Mouse (Mus musculus) spleen, adult 10 weeks (tissue): Measurements from ENCODE around the gene Mettl22. TPM values are rescaled to one million over a fixed set of nuclear protein-coding genes. Genes with fewer than 3 reads are reported as not detected.

ENCODE experiments used
- polyA plus RNA-seq: library from polyadenylated mRNA; stranded (reverse); fragments of 350-450 nt; fragmentation: Illumina TruSeq; extraction: RNeasy Lipid Tissue Mini Kit (QIAGEN cat#74804); gene quantifications from one replicate; pipeline ENCODE4 v1.2.3, GENCODE M21; 2015; ENCODE audit warnings: low replicate concordance; ENCODE audit not compliant: insufficient read depth

Mettl22 gene
- polyA plus RNA-seq: 7.1 TPM

GRCm38 (mm10) chr16:8470603-8471481, at the start of gene Mettl22:
TSS of gene Mettl22 (plus strand) at chr16:8470788.

DNA sequence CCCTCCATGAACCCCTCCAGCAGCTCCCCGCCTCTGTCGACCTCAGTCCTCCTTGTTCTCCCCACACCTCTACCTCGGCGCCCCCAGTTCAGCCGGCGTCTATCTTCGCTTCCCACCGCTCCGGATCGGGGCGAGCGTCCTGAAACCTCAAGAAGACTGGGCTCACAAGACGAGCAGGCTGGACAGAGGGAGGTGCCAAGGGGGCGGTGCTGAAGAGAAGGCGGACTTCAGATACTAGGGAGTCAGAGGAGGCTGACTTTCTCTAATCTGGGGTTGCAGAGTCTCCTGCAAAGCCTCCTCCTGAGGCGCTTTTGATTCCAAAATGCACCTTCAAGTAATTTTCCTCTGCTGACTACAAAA, 45.6 kb upstream of the Mettl22 start, which contains the start of gene Tmem114:
Gene Tmem114 (minus strand): TSS at position 166 of the 360 bp plus-strand sequence.

GRCm38 (mm10) chr16:8513236-8513906, 42.8 kb downstream of the Mettl22 start, which contains the start of gene Abat:
TSS of gene Abat (plus strand) at chr16:8513429.

Other genes with a start within 250 kb of the Mettl22 start
- gene Tmem114, start 45.7 kb upstream of the Mettl22 start, polyA plus RNA-seq: not detected
- gene Abat, start 42.6 kb downstream of the Mettl22 start, polyA plus RNA-seq: 6.7 TPM
- gene Pmm2, start 166.9 kb downstream of the Mettl22 start, polyA plus RNA-seq: 101 TPM
- 17.2 TPM for gene Tmem186, start 166.9 kb downstream of the Mettl22 start, polyA plus RNA-seq
- gene Carhsp1, start 201.4 kb downstream of the Mettl22 start, polyA plus RNA-seq: 34.7 TPM
- not detected for gene Gm5767, start 210.0 kb downstream of the Mettl22 start, polyA plus RNA-seq